Mouse (Mus musculus): Measurements from ENCODE around the gene Clec16a.
A peak's percentile ranks its signal among the peaks of the same experiment; 100 is the strongest.

Gene Clec16a

GRCm38 (mm10) chr16:10771769-10772510 lies 226.8 kb downstream of the Clec16a start:
- no peak for DNase-seq

- DNase-seq = no peak
Measured at GRCm38 (mm10) chr16:10773543-10773942, 228.4 kb downstream of the Clec16a start.

- no peak for DNase-seq
Measured at GRCm38 (mm10) chr16:10774726-10775125, 229.6 kb downstream of the Clec16a start.

- no peak for DNase-seq
Measured at GRCm38 (mm10) chr16:10776322-10776721, 231.2 kb downstream of the Clec16a start.

- no peak for DNase-seq
Measured at GRCm38 (mm10) chr16:10777579-10778160, 232.5 kb downstream of the Clec16a start.

GRCm38 (mm10) chr16:10780631-10781120 lies 235.5 kb downstream of the Clec16a start:
- DNase-seq = no peak

- peak; percentile 44 for DNase-seq
Measured at GRCm38 (mm10) chr16:10781862-10782371, 236.8 kb downstream of the Clec16a start.

- no peak for DNase-seq
Measured at GRCm38 (mm10) chr16:10782377-10783151, 237.4 kb downstream of the Clec16a start.

- no peak for DNase-seq
Measured at GRCm38 (mm10) chr16:10783152-10783434, 238.0 kb downstream of the Clec16a start.

- no peak for DNase-seq
Measured at GRCm38 (mm10) chr16:10783451-10783850, 238.3 kb downstream of the Clec16a start.

- DNase-seq = peak; percentile 73
Measured at GRCm38 (mm10) chr16:10783883-10784792, 239.0 kb downstream of the Clec16a start.

GRCm38 (mm10) chr16:10784793-10785370 lies 239.7 kb downstream of the Clec16a start:
- peak; percentile 93 for DNase-seq

- peak; percentile 93 for DNase-seq
Measured at GRCm38 (mm10) chr16:10785371-10786231, 240.5 kb downstream of the Clec16a start, which contains the start of gene Socs1. Gene Socs1, minus strand, starts transcription at chr16:10785536.

- DNase-seq = peak; percentile 95
Measured at GRCm38 (mm10) chr16:10786288-10786687, 241.1 kb downstream of the Clec16a start.

- no peak for DNase-seq
Measured at GRCm38 (mm10) chr16:10786782-10787547, 241.8 kb downstream of the Clec16a start.

- DNase-seq = no peak
Measured at GRCm38 (mm10) chr16:10787548-10788058, 242.5 kb downstream of the Clec16a start.

GRCm38 (mm10) chr16:10788271-10788670 lies 243.1 kb downstream of the Clec16a start, which contains the start of gene Tnp2:
Gene Tnp2, minus strand, starts transcription at chr16:10788660.
- DNase-seq = no peak

GRCm38 (mm10) chr16:10788866-10789265 lies 243.7 kb downstream of the Clec16a start:
- DNase-seq = no peak

- DNase-seq = no peak
Measured at GRCm38 (mm10) chr16:10790702-10791101, 245.6 kb downstream of the Clec16a start, which contains the start of gene Prm3. Gene Prm3, minus strand, starts transcription at chr16:10790914.

Measured in embryo, embryonic 11 days (tissue).